Mouse (Mus musculus): ENCODE data around the gene Col25a1.

Gene Col25a1

GRCm38 (mm10) chr3:130160902-130161301 lies 29.6 kb downstream of the Col25a1 start:
- in situ Hi-C loops (cut with MseI, MboI) = no loop called here

GRCm38 (mm10) chr3:130161323-130161917 lies 30.1 kb downstream of the Col25a1 start:
- in situ Hi-C loops (cut with MseI, MboI) = no loop called here

- in situ Hi-C loops (cut with MseI, MboI) = no loop called here
These were observed 35.6 kb downstream of the Col25a1 start for GRCm38 (mm10) chr3:130166875-130167274.

- in situ Hi-C loops (cut with MseI, MboI) = no loop called here
These were observed 41.5 kb downstream of the Col25a1 start for GRCm38 (mm10) chr3:130172764-130173163.

GRCm38 (mm10) chr3:130180181-130180940 lies 49.1 kb downstream of the Col25a1 start:
- in situ Hi-C loops (cut with MseI, MboI) = loop anchor here (10.0 to 25.0 kb wide), 3 partner anchors 394 to 514 kb away; no protein-coding TSS in a partner anchor

GRCm38 (mm10) chr3:130180964-130181590 lies 49.8 kb downstream of the Col25a1 start:
- in situ Hi-C loops (cut with MseI, MboI) = loop anchor here (10.0 to 25.0 kb wide), 3 partner anchors 394 to 514 kb away; no protein-coding TSS in a partner anchor

- in situ Hi-C loops (cut with MseI, MboI) = loop anchor here (10.0 to 25.0 kb wide), 3 partner anchors 393 to 513 kb away; no protein-coding TSS in a partner anchor
These were observed 50.3 kb downstream of the Col25a1 start for GRCm38 (mm10) chr3:130181591-130181980.

GRCm38 (mm10) chr3:130182450-130182849 lies 51.1 kb downstream of the Col25a1 start:
- in situ Hi-C loops (cut with MseI, MboI) = loop anchor here (10.0 to 25.0 kb wide), 3 partner anchors 392 to 512 kb away; no protein-coding TSS in a partner anchor

- in situ Hi-C loops (cut with MseI, MboI) = loop anchor here (5.0 to 25.0 kb wide), 4 partner anchors 387 to 510 kb away; no protein-coding TSS in a partner anchor
These were observed 53.8 kb downstream of the Col25a1 start for GRCm38 (mm10) chr3:130185111-130185510.

- in situ Hi-C loops (cut with MseI, MboI) = loop anchor here (5.0 to 25.0 kb wide), 4 partner anchors 385 to 507 kb away; no protein-coding TSS in a partner anchor
These were observed 56.3 kb downstream of the Col25a1 start for GRCm38 (mm10) chr3:130187588-130187987.

GRCm38 (mm10) chr3:130193450-130193849 lies 62.1 kb downstream of the Col25a1 start:
- in situ Hi-C loops (cut with MseI, MboI) = loop anchor here in 1 of 2 experiments (25.0 kb wide), 1 partner anchor 494 kb away; no protein-coding TSS in a partner anchor

- in situ Hi-C loops (cut with MseI, MboI) = no loop called here
These were observed 83.3 kb downstream of the Col25a1 start for GRCm38 (mm10) chr3:130214631-130215030.

GRCm38 (mm10) chr3:130216141-130216540 lies 84.8 kb downstream of the Col25a1 start:
- in situ Hi-C loops (cut with MseI, MboI) = no loop called here

- in situ Hi-C loops (cut with MseI, MboI) = no loop called here
These were observed 85.3 kb downstream of the Col25a1 start for GRCm38 (mm10) chr3:130216646-130217045.

- in situ Hi-C loops (cut with MseI, MboI) = no loop called here
These were observed 86.4 kb downstream of the Col25a1 start for GRCm38 (mm10) chr3:130217705-130218104.

- in situ Hi-C loops (cut with MseI, MboI) = no loop called here
These were observed 87.0 kb downstream of the Col25a1 start for GRCm38 (mm10) chr3:130218232-130218728.

- in situ Hi-C loops (cut with MseI, MboI) = no loop called here
These were observed 89.5 kb downstream of the Col25a1 start for GRCm38 (mm10) chr3:130220811-130221210.

- in situ Hi-C loops (cut with MseI, MboI) = no loop called here
These were observed 96.9 kb downstream of the Col25a1 start for GRCm38 (mm10) chr3:130228186-130228585.

GRCm38 (mm10) chr3:130232944-130233343 lies 101.6 kb downstream of the Col25a1 start:
- in situ Hi-C loops (cut with MseI, MboI) = no loop called here

- in situ Hi-C loops (cut with MseI, MboI) = no loop called here
These were observed 103.9 kb downstream of the Col25a1 start for GRCm38 (mm10) chr3:130235233-130235632.

GRCm38 (mm10) chr3:130236129-130236528 lies 104.8 kb downstream of the Col25a1 start:
- in situ Hi-C loops (cut with MseI, MboI) = no loop called here

GRCm38 (mm10) chr3:130237852-130238251 lies 106.6 kb downstream of the Col25a1 start:
- in situ Hi-C loops (cut with MseI, MboI) = no loop called here
